Mouse (Mus musculus) G1E (cell line): ENCODE data around the gene Iqcn. TPM values are rescaled to one million over a fixed set of nuclear protein-coding genes. Genes with fewer than 3 reads are reported as not detected.

ENCODE experiments used
- ATAC-seq: 2 replicates; pipeline ENCODE4 v1.8.0; 2016; ENCODE audit warnings: mild to moderate bottlenecking; ENCODE audit not compliant: insufficient number of reproducible peaks, poor library complexity, low FRiP score, severe bottlenecking; ENCODE audit errors: extremely low read depth
- DNase-seq: peaks from one replicate; pipeline ENCODE4 v3.0.0; 2012; ENCODE audit warnings: low spot score
- H3K27me3 ChIP-seq: 2 replicates; pipeline ENCODE4 v1.6.1; 2012; ENCODE audit warnings: mild to moderate bottlenecking, low read length, inconsistent platforms; ENCODE audit not compliant: insufficient read depth
- H3K36me3 ChIP-seq: replicated peaks from 2 replicates; pipeline ENCODE3; 2012; ENCODE audit warnings: mild to moderate bottlenecking, inconsistent platforms
- H3K4me1 ChIP-seq: 2 replicates; pipeline ENCODE4 v1.6.1; 2012; ENCODE audit warnings: low read depth, low read length, inconsistent platforms, mixed read lengths; ENCODE audit not compliant: insufficient read depth
- H3K4me3 ChIP-seq: 2 replicates; pipeline ENCODE4 v1.5.1; 2012; ENCODE audit warnings: low read depth, mild to moderate bottlenecking, inconsistent platforms, low read length, moderate library complexity, mixed read lengths
- H3K9me3 ChIP-seq: replicated peaks from 2 replicates; pipeline ENCODE4 v1.6.1; 2012; ENCODE audit warnings: inconsistent platforms
- CTCF ChIP-seq: IDR thresholded peaks from 2 replicates; pipeline ENCODE4 v1.5.1; 2012; ENCODE audit warnings: low read depth, low read length, inconsistent platforms, mixed read lengths
- GATA1 ChIP-seq: IDR thresholded peaks from 2 replicates; pipeline ENCODE4 v1.6.1; 2012; ENCODE audit warnings: borderline replicate concordance, low read length, inconsistent platforms, mixed read lengths
- GATA2 ChIP-seq: IDR thresholded peaks from 2 replicates; pipeline ENCODE4 v1.6.1; 2012; ENCODE audit warnings: low read depth, low read length, inconsistent platforms, borderline replicate concordance
- POLR2AphosphoS5 ChIP-seq: IDR thresholded peaks from 2 replicates; pipeline ENCODE4 v1.6.1; 2012; ENCODE audit warnings: low read depth, low read length, inconsistent platforms; ENCODE audit not compliant: insufficient replicate concordance
- TAL1 ChIP-seq: conservative IDR thresholded peaks from 2 replicates; pipeline ENCODE4 v1.6.1; 2012; ENCODE audit warnings: low read depth, low read length, inconsistent platforms, mixed read lengths
- polyA plus RNA-seq: library from polyadenylated mRNA; stranded (reverse); fragments of >175 nt; gene quantifications from 2 replicates; pipeline ENCODE4 v1.2.3, GENCODE M21; 2012
- total RNA-seq, 2 experiments: library from RNA; stranded (forward) in 1 of 2; stranded (reverse) in 1 of 2; fragments of 200-1000 nt in 1 of 2; fragments of >200 nt in 1 of 2; fragmentation: Nextera tagmentation in 1 of 2; gene quantifications; 2 replicates each; pipeline ENCODE4 v1.2.3; 2014 to 2017

Iqcn gene
- total and polyA plus RNA-seq, 3 experiments, result 0.05 TPM; not detected in 2

DNA sequence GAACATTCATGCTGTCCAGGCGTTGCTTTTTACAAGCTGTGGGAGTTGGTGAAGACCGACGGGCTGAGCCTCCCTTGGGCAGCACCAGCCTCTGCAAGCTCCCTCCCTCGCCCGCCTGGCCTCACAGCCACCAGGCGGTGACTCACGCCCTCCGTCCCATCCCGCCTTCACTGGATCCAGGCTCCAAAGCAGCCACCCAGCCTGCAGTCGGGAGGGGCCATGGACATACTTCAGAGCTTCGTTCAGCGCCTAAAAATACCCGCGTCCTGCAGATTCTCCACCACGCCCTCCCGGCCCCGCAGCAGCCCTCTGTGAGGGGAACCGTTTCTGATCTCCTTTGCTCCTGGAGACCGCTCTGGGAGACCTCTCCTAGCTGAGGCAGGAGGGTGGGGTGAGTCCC lies 21.1 kb upstream of the Iqcn start:
- peaks cover 39% of the 10 kb centered on the region for H3K36me3 ChIP-seq
- peaks cover 45% of the 10 kb centered on the region for H3K27me3 ChIP-seq
- H3K4me1 ChIP-seq, result peaks cover 51% of the 10 kb centered on the region
- peaks cover 8% of the 10 kb centered on the region for H3K9me3 ChIP-seq
- no peak for TF ChIP-seq TAL1
- no peak for TF ChIP-seq GATA2
- TF ChIP-seq POLR2AphosphoS5, result no peak
- no peak for TF ChIP-seq CTCF
- TF ChIP-seq GATA1, result no peak
- peak overlapping the region; percentile 33; the same call in 1 of the 2 replicates for H3K4me3 ChIP-seq
- ATAC-seq, result no peak
- DNase-seq, result no peak

DNA sequence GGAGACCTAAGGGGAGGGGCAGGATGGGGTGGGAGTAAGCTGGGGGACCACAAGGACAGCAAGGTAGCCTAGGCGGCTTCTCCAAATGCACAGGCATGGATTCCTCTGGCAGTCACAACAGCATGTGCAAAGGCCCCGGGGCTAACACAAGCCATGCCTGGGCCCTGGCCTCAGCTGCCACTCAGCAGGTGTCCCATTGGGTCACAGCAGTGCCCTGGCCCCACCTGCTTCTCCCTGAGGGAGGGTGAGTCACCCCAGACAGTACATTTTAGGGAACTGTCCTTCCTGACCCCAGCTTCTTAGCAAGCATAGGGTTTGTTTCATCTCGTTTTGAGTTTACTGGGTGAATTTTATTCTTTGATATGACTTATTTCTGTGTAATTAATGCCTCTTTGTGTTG lies 20.6 kb upstream of the Iqcn start:
- DNase-seq (no peak), ATAC-seq (no peak)
- H3K36me3 ChIP-seq, result peaks cover 34% of the 10 kb centered on the region
- peaks cover 8% of the 10 kb centered on the region for H3K9me3 ChIP-seq
- peaks cover 47% of the 10 kb centered on the region for H3K4me1 ChIP-seq
- H3K27me3 ChIP-seq, result peaks cover 50% of the 10 kb centered on the region
- no peak for TF ChIP-seq POLR2AphosphoS5
- TF ChIP-seq CTCF, result no peak
- no peak for TF ChIP-seq TAL1
- no peak for TF ChIP-seq GATA2
- TF ChIP-seq GATA1, result no peak
- no peak overlapping the region for H3K4me3 ChIP-seq

DNA sequence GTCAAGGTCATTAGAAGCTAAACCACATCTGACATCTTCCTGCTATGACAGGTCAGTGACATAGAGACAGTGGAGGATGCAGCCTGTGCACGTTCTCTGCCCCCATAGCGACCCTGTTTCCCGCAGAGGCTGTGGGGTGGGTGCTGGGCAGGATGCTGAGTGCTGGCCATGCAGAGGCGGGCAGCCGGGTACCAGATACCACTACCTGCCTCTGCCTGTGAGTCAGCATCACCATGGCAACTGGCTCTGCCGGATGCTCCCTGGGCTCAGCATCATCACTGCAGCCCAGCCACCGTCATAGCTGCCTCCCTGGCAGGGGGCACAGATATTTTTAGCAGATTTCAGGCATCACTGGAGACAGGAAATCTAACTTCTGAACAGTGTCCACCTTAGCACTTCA lies 19.0 kb upstream of the Iqcn start:
- H3K4me3 ChIP-seq, result no peak overlapping the region
- no peak for TF ChIP-seq GATA2
- no peak for TF ChIP-seq GATA1
- TF ChIP-seq CTCF, result no peak
- TF ChIP-seq POLR2AphosphoS5, result no peak
- TF ChIP-seq TAL1, result no peak
- peaks cover 33% of the 10 kb centered on the region for H3K4me1 ChIP-seq
- H3K27me3 ChIP-seq, result peaks cover 61% of the 10 kb centered on the region
- no peak for DNase-seq
- peaks cover 18% of the 10 kb centered on the region for H3K36me3 ChIP-seq
- peaks cover 8% of the 10 kb centered on the region for H3K9me3 ChIP-seq
- no peak for ATAC-seq

DNA sequence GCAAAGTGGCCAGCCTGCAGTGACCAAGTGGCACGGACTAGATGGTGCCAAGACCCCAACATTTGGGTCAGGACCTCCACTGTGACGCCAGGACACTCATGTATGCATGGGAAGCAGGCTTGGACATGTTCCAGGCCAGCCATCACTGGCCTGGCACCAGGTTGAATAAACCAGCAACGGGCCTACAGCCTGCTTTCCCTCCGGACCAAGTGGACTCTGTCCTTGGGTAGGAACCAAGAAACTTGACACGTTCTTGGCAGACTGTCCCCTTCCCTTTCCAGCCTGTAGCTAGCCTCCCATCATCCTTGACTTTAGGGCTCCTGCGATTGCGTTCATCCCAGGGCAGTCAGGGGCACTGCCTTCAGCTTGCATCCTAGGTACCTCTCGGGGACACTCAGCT lies 15.7 kb upstream of the Iqcn start:
- no peak for ATAC-seq
- no peak for DNase-seq
- H3K4me3 ChIP-seq, result no peak overlapping the region
- TF ChIP-seq GATA2, result no peak
- no peak for TF ChIP-seq GATA1
- peaks cover 26% of the 10 kb centered on the region for H3K4me1 ChIP-seq
- no peaks in the 10 kb centered on the region for H3K36me3 ChIP-seq
- peaks cover 75% of the 10 kb centered on the region for H3K27me3 ChIP-seq
- peaks cover 8% of the 10 kb centered on the region for H3K9me3 ChIP-seq

DNA sequence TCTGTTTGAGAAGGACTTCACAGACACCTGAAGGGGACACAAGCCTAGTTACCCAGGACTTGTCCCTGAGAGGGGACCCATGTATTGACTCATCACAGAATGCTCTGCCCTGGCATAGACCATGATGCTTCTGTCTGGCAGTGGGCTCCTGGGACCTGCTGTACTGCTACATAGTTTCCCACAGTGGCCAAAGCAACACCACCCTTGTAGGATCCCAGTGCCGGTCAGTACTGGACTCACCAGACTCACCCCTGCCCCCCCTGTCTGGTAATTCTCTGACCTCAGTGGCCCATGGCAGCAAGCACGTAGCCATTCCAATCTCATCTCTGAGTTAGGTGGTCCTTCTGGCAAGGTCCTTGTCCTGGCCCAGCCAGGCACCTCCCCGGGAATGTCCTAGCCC lies 15.1 kb upstream of the Iqcn start:
- ATAC-seq, result no peak
- Histone ChIP-seq H3K4me1 (peaks cover 24% of the 10 kb centered on the region), H3K36me3 (no peaks in the 10 kb centered on the region), H3K4me3 (no peak overlapping the region), H3K27me3 (peaks cover 72% of the 10 kb centered on the region), H3K9me3 (peaks cover 8% of the 10 kb centered on the region)
- TF ChIP-seq POLR2AphosphoS5, result no peak
- no peak for TF ChIP-seq CTCF
- no peak for TF ChIP-seq GATA1
- DNase-seq, result no peak

DNA sequence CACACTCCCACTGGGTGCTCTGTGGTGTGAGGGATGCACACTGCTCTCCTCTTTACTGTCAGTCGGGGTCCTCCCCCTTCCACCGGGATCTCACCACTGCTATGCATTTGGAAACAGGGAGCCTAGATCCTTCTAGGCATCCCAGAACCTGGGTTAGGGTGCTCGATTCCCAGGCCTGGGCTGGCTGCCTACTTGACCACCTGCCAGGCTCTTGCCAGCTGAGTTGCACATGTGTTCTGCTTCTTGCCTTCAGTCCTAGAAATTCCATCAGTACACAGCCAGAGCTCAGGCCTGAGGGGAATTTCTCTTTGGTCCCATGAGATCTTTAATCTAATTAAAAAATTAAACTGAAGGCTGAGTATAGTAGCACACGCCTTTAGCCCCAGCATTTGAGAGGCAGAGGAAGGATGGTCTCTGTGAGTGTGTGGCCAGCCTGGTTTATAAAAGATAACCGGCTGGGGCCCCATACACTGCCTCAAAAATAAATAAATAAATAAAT lies 13.3 kb upstream of the Iqcn start:
- Histone ChIP-seq H3K27me3 (peaks cover 56% of the 10 kb centered on the region), H3K4me1 (peaks cover 36% of the 10 kb centered on the region), H3K9me3 (no peaks in the 10 kb centered on the region), H3K36me3 (no peaks in the 10 kb centered on the region), H3K4me3 (no peak overlapping the region)
- ATAC-seq (no peak), DNase-seq (no peak)
- TF ChIP-seq TAL1, result no peak
- TF ChIP-seq GATA1, result no peak
- no peak for TF ChIP-seq CTCF
- TF ChIP-seq POLR2AphosphoS5, result no peak
- TF ChIP-seq GATA2, result no peak

DNA sequence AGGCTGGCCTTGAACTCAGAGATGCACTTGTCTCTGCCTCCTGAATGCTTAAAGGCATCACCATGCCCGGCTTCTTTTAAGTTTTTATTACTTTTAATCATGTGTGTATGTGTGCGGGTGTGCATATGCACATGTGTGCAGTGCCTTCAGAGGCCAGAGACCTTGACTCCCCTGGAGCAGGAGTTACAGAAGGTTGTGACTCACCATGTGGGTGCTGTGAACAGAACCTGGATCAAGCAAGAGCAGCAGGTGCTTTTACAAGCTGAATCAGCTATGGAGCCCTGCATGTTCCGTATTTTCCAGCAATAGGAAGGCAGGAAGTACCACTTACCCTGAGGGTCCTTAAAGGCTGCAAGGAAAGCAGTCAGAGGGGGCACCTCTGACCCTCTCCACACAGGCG lies 12.0 kb upstream of the Iqcn start:
- H3K27me3 ChIP-seq, result peaks cover 44% of the 10 kb centered on the region
- ATAC-seq (no peak), DNase-seq (no peak)
- H3K9me3 ChIP-seq, result no peaks in the 10 kb centered on the region
- no peaks in the 10 kb centered on the region for H3K36me3 ChIP-seq
- no peak for TF ChIP-seq POLR2AphosphoS5
- H3K4me1 ChIP-seq, result peaks cover 46% of the 10 kb centered on the region
- H3K4me3 ChIP-seq, result no peak overlapping the region
